Mouse (Mus musculus) brain, embryonic 14.5 days (tissue): ENCODE measurements around the gene Hist1h4a. TPM values are rescaled to one million over a fixed set of nuclear protein-coding genes. Genes with fewer than 3 reads are reported as not detected.

ENCODE experiments used
- DNase-seq: peaks from one replicate; pipeline ENCODE4 v3.0.0-alpha.2; 2011; ENCODE audit warnings: low read depth
- CTCF ChIP-seq: fragments of 200-500 bp; IDR thresholded peaks from 2 replicates; pipeline ENCODE4 v1.5.1; 2012; ENCODE audit warnings: inconsistent platforms, mild to moderate bottlenecking, moderate library complexity, borderline replicate concordance; ENCODE audit not compliant: insufficient read depth, insufficient read length; ENCODE audit errors: extremely low read depth
- POLR2A ChIP-seq: fragments of 200-500 bp; IDR thresholded peaks from 2 replicates; pipeline ENCODE4 v1.6.1; 2012; ENCODE audit warnings: mild to moderate bottlenecking, inconsistent platforms, borderline replicate concordance; ENCODE audit not compliant: poor library complexity, insufficient read depth, insufficient read length, severe bottlenecking; ENCODE audit errors: extremely low read depth
- polyA plus RNA-seq: library from polyadenylated mRNA; depleted of rRNA; stranded (reverse); fragments of >200 nt; gene quantifications from 2 replicates; pipeline ENCODE4 v1.2.3, GENCODE M21; 2012

Gene Hist1h4a
- polyA plus RNA-seq, 1 experiment: 33.9 TPM

DNA sequence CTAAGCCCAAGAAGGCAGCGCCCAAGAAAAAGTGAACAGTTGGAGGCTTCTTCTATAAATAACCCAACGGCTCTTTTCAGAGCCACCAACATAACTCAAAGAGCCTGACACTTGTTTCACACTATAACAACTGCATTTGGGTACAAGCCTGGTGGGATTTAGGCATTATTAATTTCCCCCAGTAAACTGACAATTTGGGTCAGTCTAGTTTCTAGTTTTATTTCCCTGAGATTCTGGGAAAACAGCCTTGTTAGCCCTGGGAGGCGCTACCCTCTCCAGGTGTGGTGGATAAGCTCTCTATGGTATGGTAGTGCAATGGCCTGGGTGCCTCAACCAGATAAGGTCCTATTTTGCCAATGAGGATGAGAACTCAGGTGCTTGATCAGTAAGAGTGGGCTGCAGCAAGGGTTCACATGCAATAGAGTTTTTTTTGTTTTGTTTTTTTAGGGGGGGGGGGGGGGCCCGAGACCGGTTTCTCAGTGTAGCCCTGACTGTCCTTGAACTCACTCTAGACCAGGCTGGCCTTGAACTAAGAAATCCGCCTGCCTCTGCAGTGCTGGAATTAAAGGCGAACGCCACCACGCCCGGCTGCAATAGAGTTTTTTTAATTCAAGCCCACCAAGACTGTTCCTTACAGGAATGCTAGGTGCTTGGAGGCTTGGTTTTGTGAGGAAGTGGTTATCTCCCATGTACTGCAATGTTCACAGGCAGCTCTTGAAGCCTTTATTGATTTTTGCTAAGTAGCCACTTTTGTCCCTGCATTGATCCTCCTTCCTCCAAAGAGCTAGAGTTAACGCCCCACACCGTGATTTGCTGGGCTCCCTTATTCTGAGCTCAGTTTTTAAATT, 3.5 kb upstream of the Hist1h4a start:
- no peak for DNase-seq
- TF ChIP-seq CTCF: no peak
- TF ChIP-seq POLR2A: no peak

DNA sequence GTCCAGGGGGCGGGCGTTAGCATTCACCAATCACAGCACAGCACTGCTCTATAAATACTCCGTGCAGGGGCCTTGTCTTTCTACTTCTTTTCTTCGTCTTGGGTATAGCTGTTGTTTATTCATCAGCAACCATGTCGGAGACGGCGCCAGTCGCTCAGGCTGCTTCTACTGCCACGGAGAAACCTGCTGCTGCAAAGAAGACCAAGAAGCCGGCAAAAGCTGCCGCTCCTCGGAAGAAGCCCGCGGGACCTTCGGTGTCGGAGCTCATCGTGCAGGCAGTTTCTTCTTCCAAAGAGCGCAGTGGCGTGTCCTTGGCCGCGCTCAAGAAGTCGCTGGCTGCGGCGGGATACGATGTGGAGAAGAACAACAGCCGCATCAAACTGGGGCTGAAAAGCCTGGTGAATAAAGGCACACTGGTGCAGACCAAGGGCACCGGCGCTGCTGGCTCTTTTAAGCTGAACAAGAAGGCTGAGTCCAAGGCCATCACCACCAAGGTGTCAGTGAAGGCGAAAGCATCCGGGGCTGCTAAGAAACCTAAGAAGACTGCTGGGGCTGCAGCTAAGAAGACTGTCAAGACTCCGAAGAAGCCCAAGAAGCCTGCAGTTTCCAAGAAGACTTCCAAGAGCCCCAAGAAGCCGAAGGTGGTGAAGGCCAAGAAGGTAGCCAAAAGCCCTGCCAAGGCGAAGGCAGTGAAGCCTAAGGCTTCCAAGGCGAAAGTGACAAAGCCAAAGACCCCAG, 2.7 kb upstream of the Hist1h4a start, which contains the start of gene Hist1h1a:
Gene Hist1h1a, plus strand, starts transcription at position 81 of the 738 bp plus-strand sequence.
- TF ChIP-seq POLR2A: peak; percentile 77; the same call in 1 of the 2 replicates
- TF ChIP-seq CTCF: no peak
- peak; percentile 98 for DNase-seq

- TF ChIP-seq CTCF (no peak), POLR2A (no peak)
- DNase-seq: no peak
Observed at GRCm38 (mm10) chr13:23763242-23763585, 2.2 kb upstream of the Hist1h4a start.

GRCm38 (mm10) chr13:23761871-23762821, 1.1 kb upstream of the Hist1h4a start, which contains the start of gene Hist1h3a:
Gene Hist1h3a (minus strand): TSS chr13:23762386.
- peak; percentile 96 for DNase-seq
- TF ChIP-seq POLR2A: 0 out of 2 replicates have a peak, but pooled peaks have one; percentile 18

- peak; percentile 57 for DNase-seq
- TF ChIP-seq CTCF (no peak), POLR2A (no peak)
Observed at GRCm38 (mm10) chr13:23760240-23760971, 624 bp downstream of the Hist1h4a start.

DNA sequence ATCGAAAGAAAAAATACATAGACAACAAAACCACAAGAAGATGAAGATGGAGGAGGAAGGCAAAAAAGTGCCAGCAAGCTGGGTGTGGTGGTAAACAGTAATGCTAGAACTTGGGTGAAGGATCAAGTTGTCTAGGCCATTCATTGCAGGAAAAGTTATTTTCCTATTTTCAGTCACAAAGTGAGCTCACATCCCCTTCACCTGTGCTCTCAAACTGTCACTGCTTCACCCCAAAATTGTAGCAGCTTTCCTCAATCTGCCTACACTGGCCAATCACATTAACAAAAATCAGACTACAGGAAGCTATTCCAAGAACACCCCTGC, 1.2 kb downstream of the Hist1h4a start:
- TF ChIP-seq CTCF (no peak), POLR2A (no peak)
- no peak for DNase-seq

- DNase-seq: no peak
Observed at GRCm38 (mm10) chr13:23759251-23759771, 1.7 kb downstream of the Hist1h4a start.

GRCm38 (mm10) chr13:23757921-23758320, 3.1 kb downstream of the Hist1h4a start:
- DNase-seq: no peak
- no peak for TF ChIP-seq POLR2A
- no peak for TF ChIP-seq CTCF

More at GRCm38 (mm10) chr13:23759251-23759771, 1.7 kb downstream of the Hist1h4a start:
- TF ChIP-seq POLR2A (no peak), CTCF (no peak)

GRCm38 (mm10) chr13:23757211-23757773, 3.7 kb downstream of the Hist1h4a start:
- DNase-seq: peak; percentile 58

DNA sequence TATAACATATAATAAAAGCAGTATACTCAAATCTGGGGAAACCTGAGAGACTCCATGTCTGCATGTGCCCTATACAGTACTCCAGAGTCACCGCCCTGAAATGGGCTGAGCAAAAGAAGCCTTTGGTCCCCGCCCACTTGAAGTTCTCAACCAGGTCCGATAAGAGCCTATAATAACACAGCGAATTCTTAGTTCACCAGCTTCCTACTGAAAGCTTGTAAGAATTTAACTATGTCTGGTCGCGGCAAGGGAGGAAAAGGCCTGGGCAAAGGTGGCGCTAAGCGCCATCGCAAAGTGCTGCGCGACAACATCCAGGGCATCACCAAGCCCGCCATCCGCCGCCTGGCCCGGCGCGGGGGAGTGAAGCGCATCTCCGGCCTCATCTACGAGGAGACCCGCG, 4.2 kb downstream of the Hist1h4a start, which contains the start of gene Hist1h4b:
Gene Hist1h4b, plus strand, starts transcription at position 224 of the 400 bp plus-strand sequence.
- peak; percentile 98 for DNase-seq
- TF ChIP-seq POLR2A (peak; percentile 35; the same call in 1 of the 2 replicates), CTCF (no peak)

More at GRCm38 (mm10) chr13:23757211-23757773, 3.7 kb downstream of the Hist1h4a start:
- TF ChIP-seq POLR2A (no peak), CTCF (no peak)
